Mouse (Mus musculus): ENCODE data around the gene Ccdc18.
"Not testable (repeated sequence)": the region's sequence is repeated elsewhere in the genome, so short reads cannot be mapped to it uniquely, and the experiment has no call there.

Ccdc18 gene

DNA sequence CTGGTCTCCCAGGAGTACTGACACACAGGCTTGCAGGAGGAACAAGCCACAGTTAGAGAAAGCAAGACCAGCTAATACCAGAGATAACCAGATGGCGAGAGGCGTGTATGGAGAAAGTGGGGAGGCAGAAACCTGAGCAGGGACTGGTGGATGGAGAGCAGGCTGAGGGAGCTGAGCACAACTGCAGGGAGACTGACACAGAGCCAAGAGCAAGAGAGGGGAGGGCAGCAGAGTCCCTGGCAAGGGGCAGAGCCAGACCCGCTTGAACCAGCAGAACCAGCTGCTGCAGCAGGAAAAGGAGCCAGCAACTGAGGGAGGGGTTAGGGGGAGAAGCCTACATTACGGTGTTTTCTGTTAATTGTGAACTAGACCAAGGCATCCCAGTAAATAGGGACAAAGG lies 130.0 kb downstream of the Ccdc18 start:
- no peak for DNase-seq (ENCODE audit: low read depth, low spot score)

DNA sequence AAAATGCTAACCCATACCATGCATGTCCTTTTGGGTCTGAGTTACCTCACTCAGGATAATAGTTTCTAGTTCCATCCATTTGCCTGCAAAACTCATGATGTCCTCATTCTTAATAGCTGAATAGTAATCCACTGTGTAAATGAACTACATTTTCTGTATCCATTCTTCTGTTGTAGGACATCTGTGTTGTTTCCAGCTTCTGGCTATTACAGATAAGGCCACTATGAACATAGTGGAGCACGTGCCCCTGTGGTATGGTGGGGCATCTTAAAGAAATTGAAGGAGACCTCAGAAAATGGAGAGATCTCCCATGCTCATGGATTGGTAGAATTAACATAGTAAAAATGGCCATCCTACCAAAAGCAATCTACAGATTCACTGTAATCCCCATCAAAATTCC lies 131.1 kb downstream of the Ccdc18 start:
- DNase-seq (ENCODE audit: low read depth, low spot score), result not testable (repeated sequence)

DNA sequence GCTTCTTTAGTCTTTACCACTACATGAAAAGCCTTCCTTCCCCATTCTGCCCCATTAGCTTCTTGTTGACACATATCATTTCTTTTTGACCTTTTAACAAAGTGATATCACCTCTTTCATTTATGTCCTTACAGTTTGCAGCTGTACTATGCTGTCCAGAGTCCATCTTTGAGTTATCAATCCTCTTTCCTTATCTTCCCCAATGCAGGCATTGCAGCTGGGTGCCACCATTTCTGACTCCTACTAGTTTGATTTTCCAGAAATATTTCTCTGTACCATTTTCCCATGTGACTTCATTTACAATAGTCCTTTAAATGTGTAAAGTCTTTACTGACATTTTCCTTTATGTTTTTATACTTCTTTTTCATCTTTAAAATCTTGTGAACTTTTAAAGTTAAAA lies 134.3 kb downstream of the Ccdc18 start:
- no peak for DNase-seq (ENCODE audit: low read depth, low spot score)

DNA sequence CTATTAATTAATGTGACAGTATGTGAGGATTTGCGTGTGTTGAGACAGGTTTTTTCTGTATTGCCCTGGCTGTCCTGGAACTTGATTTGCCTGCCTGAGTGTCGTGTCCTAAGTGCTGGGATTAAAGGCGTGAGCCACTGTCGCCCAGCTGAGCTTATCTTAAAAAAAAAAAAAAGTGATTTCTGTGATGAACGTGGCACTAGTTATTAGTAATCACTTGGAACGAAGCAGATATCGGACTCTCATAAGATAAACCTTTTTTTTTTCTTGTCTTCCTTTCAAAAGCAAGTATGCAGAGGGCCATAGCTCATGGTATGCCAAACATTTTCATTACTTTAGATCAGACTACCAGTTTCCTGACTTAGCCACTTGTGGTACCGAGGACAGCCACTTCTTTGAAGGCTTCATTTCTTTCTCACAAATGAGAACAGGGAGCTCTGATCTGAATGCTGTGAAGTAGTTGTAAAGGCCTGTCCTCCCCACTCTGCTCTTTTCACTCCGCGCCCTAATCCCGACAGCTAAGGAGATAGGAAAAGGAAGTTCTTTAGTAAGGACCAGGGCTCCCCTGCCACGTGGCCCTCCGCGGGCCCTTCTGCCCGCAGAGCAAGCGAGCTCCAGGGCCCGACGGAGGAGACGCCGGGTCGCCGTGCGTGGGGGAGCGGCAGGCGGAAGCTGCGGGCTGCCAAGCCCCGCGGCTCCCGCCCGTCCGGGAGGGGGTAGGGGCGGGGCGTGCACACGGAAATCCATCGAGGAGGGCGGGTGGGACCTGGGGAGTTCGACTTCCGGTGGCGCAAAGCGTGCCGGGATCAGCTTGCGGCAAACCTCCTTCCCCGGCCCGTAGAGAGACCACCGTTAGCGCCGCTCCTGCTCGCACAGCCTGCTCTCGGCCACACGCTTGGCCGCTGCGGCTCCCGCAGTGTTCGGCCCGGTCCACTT lies 135.7 kb downstream of the Ccdc18 start, which contains the start of gene Dr1:
Gene Dr1 (plus strand): TSS at position 771 of the 936 bp plus-strand sequence.
- peak; percentile 77 for DNase-seq (ENCODE audit: low read depth, low spot score)

DNA sequence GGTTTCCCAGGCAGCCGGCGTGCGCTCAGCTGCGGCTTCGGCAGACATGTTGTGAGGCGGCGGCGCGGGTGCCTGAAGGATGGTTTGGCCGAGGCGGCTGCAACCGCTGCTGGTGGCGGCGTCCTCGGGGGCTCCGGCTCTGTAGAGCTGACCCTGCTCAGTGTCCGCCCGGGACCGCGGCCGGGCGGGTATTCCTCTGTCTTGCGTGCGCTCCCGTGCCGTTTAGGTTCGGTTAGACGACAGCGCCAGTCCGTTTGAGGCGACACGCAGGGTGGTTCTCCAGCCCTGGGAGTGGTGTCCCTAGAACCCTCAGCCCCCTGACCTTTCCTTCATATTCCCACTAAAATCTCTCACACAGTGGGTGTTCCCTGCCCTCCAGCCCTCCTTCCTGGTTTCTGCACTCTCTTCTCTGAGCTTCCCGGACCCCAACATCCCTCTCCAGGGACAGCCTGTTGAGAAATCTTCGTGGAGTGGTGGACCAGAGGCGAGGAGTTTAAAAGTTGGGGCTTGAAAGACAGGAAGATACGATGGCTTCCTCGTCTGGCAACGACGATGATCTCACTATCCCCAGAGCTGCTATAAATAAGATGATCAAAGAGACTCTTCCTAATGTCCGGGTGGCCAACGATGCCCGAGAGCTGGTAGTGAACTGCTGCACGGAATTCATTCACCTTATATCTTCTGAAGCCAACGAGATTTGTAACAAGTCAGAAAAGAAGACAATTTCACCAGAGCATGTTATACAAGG lies 136.6 kb downstream of the Ccdc18 start:
- DNase-seq (ENCODE audit: low read depth, low spot score), result peak; percentile 4

DNA sequence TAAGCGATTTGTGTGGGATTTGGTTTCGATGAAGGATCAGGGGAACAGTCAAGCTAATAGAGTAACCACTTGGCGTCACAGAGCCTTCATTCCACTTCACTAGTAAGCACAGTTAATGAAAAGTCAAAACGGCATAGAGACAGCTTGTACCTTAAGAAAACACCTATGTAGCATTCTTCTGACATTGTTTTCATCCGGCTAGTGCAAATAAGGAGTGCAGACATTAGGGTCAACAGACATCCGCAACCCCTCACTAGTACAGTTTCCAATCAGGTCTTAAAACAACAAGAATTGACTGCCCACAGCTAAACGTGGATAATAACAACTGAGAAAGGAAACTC lies 137.1 kb downstream of the Ccdc18 start:
- no peak for DNase-seq (ENCODE audit: low read depth, low spot score)

DNA sequence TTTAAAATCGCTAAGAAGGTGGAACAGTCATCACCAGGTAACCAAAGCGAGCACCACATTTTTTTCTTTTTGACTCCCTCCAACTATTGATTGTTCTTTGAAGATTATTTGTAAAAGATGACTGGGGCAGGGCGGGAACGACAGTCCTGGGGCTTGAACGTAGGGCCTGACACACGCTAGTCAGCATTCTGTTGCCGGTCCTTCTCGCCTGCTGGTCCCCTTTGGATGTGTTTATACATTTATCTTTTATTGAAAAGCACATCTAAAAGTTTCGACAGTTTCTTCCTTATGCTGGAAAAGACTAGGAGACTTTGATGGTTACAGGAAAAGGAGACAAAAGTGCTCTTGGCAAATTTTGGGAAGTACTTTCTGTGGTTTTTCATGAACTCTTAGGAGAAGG lies 137.7 kb downstream of the Ccdc18 start:
- DNase-seq (ENCODE audit: low read depth, low spot score), result no peak

DNA sequence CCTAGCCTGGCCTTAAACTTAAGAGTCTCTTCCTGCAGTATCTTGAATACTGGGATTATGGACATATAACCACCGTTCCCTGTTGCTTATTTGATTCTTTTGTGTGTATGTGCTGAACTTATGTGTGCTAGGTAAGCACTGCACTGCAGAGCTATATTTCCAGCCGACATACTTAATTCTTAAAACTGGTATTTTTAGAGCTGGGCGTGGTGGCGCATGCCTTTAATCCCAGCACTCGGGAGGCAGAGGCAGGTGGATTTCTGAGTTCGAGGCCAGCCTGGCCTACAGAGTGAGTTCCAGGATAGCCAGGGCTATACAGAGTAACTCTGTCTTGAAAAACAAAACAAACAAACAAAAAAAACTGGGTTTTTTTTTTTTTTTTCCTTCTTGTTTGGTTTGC lies 138.7 kb downstream of the Ccdc18 start:
- DNase-seq (ENCODE audit: low read depth, low spot score), result not testable (repeated sequence)
